9 mouse cellular contexts compared by ENCODE assay signal in the genomic region with DNA sequence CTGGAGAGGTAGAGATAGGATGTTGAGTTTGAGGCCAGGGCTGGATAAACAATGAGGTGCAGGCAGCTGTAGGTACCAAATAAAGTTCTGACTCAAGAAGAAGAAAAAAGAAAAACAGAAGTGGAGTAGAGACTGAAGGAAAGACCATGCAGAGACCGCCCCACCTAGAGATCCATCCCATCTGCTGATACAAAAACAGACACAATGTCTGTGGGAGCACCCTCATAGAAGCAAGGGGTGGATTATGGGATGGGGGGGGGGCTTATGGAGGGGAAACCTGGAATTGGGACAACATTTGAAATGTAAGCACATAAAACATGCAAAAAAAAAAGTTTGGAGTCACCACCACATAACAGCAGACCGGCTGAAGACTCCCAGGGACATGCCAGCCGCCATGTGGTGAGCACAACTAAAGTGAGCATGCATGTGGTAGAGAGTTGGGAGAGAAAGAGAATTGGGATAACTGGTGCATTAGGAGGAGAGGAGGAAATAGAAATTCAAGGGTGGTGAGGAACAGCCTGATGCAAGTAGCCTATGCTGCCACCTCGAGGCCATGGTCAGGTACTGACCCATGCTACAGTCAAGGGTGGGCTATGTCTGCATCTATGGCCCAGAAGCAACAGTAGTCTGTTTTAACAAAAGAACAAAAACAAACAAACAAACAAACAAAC.
A peak's percentile ranks its signal among the peaks of the same experiment; 100 is the strongest.
DNase-seq lines count a peak whose midpoint lies in the region; ATAC-seq lines count a peak whose summit lies in the region.
"Had no signal": no experiment of that assay in that cellular context is flagged by ENCODE, and none has a peak within 500 bp of the region (broad histone marks: within the 10 kb centered on the region; RNA-seq: fewer than 3 reads in every experiment).

No protein-coding gene starts in this region.

- no peaks in the 10 kb centered on the region for H3K36me3 ChIP-seq in kidney, embryonic 15.5 days
- H3K36me3 ChIP-seq in limb, embryonic 12.5 days = no peaks in the 10 kb centered on the region
- no peaks in the 10 kb centered on the region for H3K36me3 ChIP-seq in neural tube, embryonic 12.5 days

- H3K4me1 ChIP-seq in kidney, embryonic 15.5 days = no peaks in the 10 kb centered on the region
- no peaks in the 10 kb centered on the region for H3K4me1 ChIP-seq in limb, embryonic 12.5 days (replicated peaks)
- no peaks in the 10 kb centered on the region for H3K4me1 ChIP-seq in neural tube, embryonic 12.5 days

- H3K9ac ChIP-seq in kidney, embryonic 15.5 days = no peak overlapping the region
- H3K9ac ChIP-seq in limb, embryonic 12.5 days (replicated peaks) = no peak overlapping the region
- H3K9ac ChIP-seq in neural tube, embryonic 12.5 days = no peak overlapping the region

- intact Hi-C loops in gastrocnemius, postnatal 14 days (cut with DNase I; ENCODE audit: low total_unique reads) = no loop called here

- H3K27ac ChIP-seq in kidney, embryonic 15.5 days = no peak overlapping the region
- H3K27ac ChIP-seq in limb, embryonic 12.5 days = no peak overlapping the region
- no peak overlapping the region for H3K27ac ChIP-seq in neural tube, embryonic 12.5 days

- no peak overlapping the region for H3K4me2 ChIP-seq in kidney, embryonic 15.5 days
- no peak overlapping the region for H3K4me2 ChIP-seq in limb, embryonic 12.5 days
- no peak overlapping the region for H3K4me2 ChIP-seq in neural tube, embryonic 12.5 days (replicated peaks)

- ATAC-seq in kidney, embryonic 15.5 days (replicated peaks; ENCODE audit: low FRiP score) = peak; percentile 69; the same call in 1 of the 2 replicates
- peak; percentile 73; the same call in 1 of the 2 replicates for ATAC-seq in limb, embryonic 12.5 days (ENCODE audit: insufficient number of reproducible peaks, insufficient read depth, low FRiP score, low TSS enrichment, low read depth)
- peak; percentile 94 for ATAC-seq in neural tube, embryonic 12.5 days (ENCODE audit: low FRiP score, low read depth)

- DNase-seq in 3134 (ENCODE audit: extremely low read depth, insufficient read length, low spot score) = peak; percentile 28
- DNase-seq in adipocyte (ENCODE audit: low spot score) = peak; percentile 71
- peak; percentile 91 for DNase-seq in embryo, embryonic 10 days (ENCODE audit: low spot score)
- peak; percentile 58 for DNase-seq in gastrocnemius, postnatal 14 days
- peak; percentile 35 for DNase-seq in urinary bladder, postnatal 25 days (ENCODE audit: low spot score)

- WGBS in kidney, embryonic 15.5 days = 41% methylated on average over 4 of the region's 4 CpGs
- WGBS in limb, embryonic 12.5 days = 38% methylated on average over 4 of the region's 4 CpGs
- 45% methylated on average over 4 of the region's 4 CpGs for WGBS in neural tube, embryonic 12.5 days

- no peaks in the 10 kb centered on the region for H3K9me3 ChIP-seq in kidney, embryonic 15.5 days (replicated peaks)
- H3K9me3 ChIP-seq in limb, embryonic 12.5 days = no peaks in the 10 kb centered on the region
- no peaks in the 10 kb centered on the region for H3K9me3 ChIP-seq in neural tube, embryonic 12.5 days

- H3K27me3 ChIP-seq in kidney, embryonic 15.5 days = no peaks in the 10 kb centered on the region
- no peaks in the 10 kb centered on the region for H3K27me3 ChIP-seq in limb, embryonic 12.5 days
- H3K27me3 ChIP-seq in neural tube, embryonic 12.5 days (replicated peaks) = no peaks in the 10 kb centered on the region

- H3K4me3 ChIP-seq in kidney, embryonic 15.5 days (replicated peaks) = no peak overlapping the region
- no peak overlapping the region for H3K4me3 ChIP-seq in limb, embryonic 12.5 days (replicated peaks)
- no peak overlapping the region for H3K4me3 ChIP-seq in neural tube, embryonic 12.5 days
- H3K4me3 ChIP-seq: erythroblast, embryonic 14.5 days had no signal

Comparison
In these comparisons a context has a peak if more than half of its experiments do, and no peak if none do; other contexts are left out.
1. DNase-seq: peak in every context shown above with its lines; median percentile 91 in embryo, embryonic 10 days; 71 in adipocyte; 58 in gastrocnemius, postnatal 14 days; 35 in urinary bladder, postnatal 25 days; 28 in 3134.